Mouse (Mus musculus) gastrocnemius, adult 2 months (tissue): ENCODE measurements at regions not wholly inside any gene's neighbourhood (a gene's known extent, or its start where the extent isn't known, plus 50 kb on each side); places are given as distances from the start of the nearest gene placed in this dataset.

Source experiments
- DNase-seq: peaks from one replicate; pipeline ENCODE4 v3.0.0; 2022
- H3K27ac ChIP-seq: fragments of 200-600 bp; 2 replicates; pipeline ENCODE4 v1.8.1; 2022; ENCODE audit warnings: mild to moderate bottlenecking
- H3K4me3 ChIP-seq: fragments of 200-600 bp; 2 replicates; pipeline ENCODE4 v1.8.1; 2022; ENCODE audit warnings: mild to moderate bottlenecking, moderate library complexity
- CTCF ChIP-seq: fragments of 200-600 bp; IDR thresholded peaks from 2 replicates; pipeline ENCODE4 v1.8.1; 2022; ENCODE audit warnings: antibody characterized with exemption, mild to moderate bottlenecking, moderate library complexity
- intact Hi-C: fragments of 180-260 bp; cut with DNase I; formaldehyde crosslinking; loops from one replicate; pipeline ENCODE4 v1.15.1; 2025

DNA sequence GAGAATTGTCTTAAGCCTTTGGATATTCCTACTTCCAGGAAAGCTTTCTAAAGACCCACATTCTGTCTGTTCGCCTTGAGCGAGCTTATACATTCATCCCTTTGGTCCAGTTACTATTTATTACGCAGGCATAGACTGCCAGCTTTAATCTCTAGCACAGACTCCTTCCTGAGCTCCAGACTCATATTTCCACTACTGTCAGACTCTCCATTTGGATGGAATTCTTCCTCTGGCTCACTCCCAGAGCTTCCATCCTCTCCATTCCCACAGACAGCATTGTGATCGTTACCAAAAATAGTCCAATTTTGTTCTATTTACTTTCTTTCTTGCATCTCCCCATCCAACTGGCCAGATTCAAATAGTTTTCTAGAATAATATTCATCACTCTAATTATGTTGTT is 420.3 kb upstream of the Syt1 start:
- DNase-seq: no peak
- H3K27ac ChIP-seq: no peak overlapping the region
- TF ChIP-seq CTCF: no peak
- H3K4me3 ChIP-seq: no peak overlapping the region
- intact Hi-C loops: no loop called here

GRCm38 (mm10) chr10:109427878-109428277 is 417.1 kb upstream of the Syt1 start:
- Histone ChIP-seq H3K4me3 (no peak overlapping the region), H3K27ac (no peak overlapping the region)
- intact Hi-C loops: no loop called here
- no peak for TF ChIP-seq CTCF
- DNase-seq: no peak

GRCm38 (mm10) chr10:109407011-109407410 is 396.2 kb upstream of the Syt1 start:
- DNase-seq: no peak
- no peak for TF ChIP-seq CTCF
- intact Hi-C loops: no loop called here
- H3K27ac ChIP-seq: no peak overlapping the region
- H3K4me3 ChIP-seq: no peak overlapping the region

DNA sequence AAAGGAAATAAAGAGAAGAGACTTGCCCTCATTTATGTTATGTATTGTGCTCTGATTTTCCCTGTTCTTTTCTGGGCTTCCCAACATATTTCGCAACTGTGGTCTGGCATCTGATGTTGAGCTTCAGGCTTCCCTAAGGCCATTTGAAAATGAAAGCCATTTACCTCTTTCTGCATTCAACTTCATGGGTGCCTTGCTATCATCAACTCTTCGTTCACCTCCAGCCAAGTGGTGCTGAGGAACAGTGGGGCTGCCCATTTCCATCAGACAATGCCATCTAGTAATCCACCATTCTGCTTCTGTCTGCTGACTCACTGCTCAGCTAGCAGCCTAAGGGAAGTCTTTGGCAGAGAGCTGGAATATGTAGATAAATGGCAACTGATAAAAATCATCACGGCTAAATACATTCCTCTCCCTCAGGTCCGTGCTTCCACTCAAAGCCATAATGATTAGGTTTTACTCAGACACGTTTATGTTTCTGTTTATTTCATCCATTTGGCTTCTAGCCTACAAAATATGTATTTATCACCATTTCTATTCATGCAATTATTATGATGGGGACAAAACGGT is 394.4 kb upstream of the Syt1 start:
- TF ChIP-seq CTCF: no peak
- DNase-seq: no peak
- Histone ChIP-seq H3K4me3 (no peak overlapping the region), H3K27ac (no peak overlapping the region)
- intact Hi-C loops: no loop called here

GRCm38 (mm10) chr10:109383758-109384157 is 373.0 kb upstream of the Syt1 start:
- intact Hi-C loops: no loop called here

GRCm38 (mm10) chr10:109378846-109379245 is 368.1 kb upstream of the Syt1 start:
- no peak for TF ChIP-seq CTCF
- Histone ChIP-seq H3K27ac (no peak overlapping the region), H3K4me3 (no peak overlapping the region)
- intact Hi-C loops: no loop called here
- no peak for DNase-seq

More at GRCm38 (mm10) chr10:109383758-109384157, 373.0 kb upstream of the Syt1 start:
- H3K4me3 ChIP-seq: no peak overlapping the region
- no peak for DNase-seq
- no peak for TF ChIP-seq CTCF
- H3K27ac ChIP-seq: no peak overlapping the region

DNA sequence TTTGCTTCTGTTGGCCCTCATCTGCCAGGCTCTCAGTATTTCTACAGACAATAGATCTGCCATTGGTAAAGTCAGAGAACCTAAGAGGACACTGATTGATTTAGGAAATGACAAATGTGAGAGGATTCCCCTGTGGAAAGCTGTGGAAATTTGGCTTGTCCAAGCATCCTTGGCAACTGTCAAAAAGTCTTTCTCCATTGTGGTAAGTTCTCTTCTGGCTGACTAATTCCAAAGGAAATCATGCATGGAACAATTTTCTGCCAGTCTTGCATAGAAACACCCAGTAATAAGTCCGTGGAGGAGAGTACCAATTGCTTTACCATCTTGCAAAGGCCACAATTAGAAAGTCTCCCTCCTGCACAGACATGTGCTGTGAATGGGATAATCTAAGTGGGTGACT is 349.4 kb upstream of the Syt1 start:
- TF ChIP-seq CTCF: no peak
- Histone ChIP-seq H3K27ac (no peak overlapping the region), H3K4me3 (no peak overlapping the region)
- no peak for DNase-seq
- intact Hi-C loops: no loop called here

DNA sequence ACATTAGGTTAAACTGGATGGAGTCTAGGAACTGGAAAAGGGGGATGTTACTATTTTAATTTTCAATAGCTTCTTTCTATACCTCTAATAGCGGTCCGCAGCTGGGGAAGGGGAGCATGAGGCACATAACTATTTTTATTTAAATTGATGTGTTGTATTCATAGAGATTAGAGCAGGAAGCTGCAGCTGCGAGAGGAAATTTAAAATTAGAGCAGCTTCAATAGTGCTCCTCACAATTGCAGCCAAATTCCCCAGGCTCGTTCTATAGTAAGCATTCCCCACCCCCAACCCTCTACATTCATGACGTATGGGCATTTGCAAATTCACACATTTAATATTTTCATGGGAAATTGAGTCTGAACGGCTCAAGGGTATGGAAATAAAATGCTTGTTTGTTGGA is 348.0 kb upstream of the Syt1 start:
- TF ChIP-seq CTCF: no peak
- intact Hi-C loops: no loop called here
- H3K4me3 ChIP-seq: no peak overlapping the region
- no peak for DNase-seq
- no peak overlapping the region for H3K27ac ChIP-seq

- H3K27ac ChIP-seq: no peak overlapping the region
- no peak for DNase-seq
- no peak for TF ChIP-seq CTCF
- H3K4me3 ChIP-seq: no peak overlapping the region
- intact Hi-C loops: no loop called here
These were observed 322.1 kb upstream of the Syt1 start for GRCm38 (mm10) chr10:109332846-109333386.

- no peak for TF ChIP-seq CTCF
- no peak overlapping the region for H3K27ac ChIP-seq
- intact Hi-C loops: no loop called here
- no peak overlapping the region for H3K4me3 ChIP-seq
- DNase-seq: no peak
These were observed 298.5 kb upstream of the Syt1 start for GRCm38 (mm10) chr10:109309286-109309685.

GRCm38 (mm10) chr10:109300199-109300598 is 289.4 kb upstream of the Syt1 start:
- TF ChIP-seq CTCF: no peak

DNA sequence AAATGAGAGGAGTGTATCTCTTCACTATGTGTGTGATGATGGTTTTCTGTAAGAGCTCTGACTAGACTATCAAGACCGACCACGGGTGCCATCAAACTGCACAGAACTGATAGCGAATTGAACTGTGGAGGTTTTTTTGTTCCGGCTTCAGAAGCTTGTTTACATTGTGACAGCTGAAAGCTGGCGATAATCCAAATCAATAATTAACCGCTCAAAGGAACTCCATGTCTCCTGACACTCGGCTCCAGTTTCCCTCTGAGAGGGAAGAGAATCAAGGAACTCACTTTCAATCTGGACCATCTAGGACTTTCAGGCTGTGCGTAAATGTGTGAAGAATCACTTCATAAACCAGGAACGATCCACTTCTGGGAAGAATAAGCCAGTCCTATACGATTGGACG is 289.0 kb upstream of the Syt1 start:
- Histone ChIP-seq H3K4me3 (no peak overlapping the region), H3K27ac (no peak overlapping the region)
- DNase-seq: no peak
- intact Hi-C loops: no loop called here
- TF ChIP-seq CTCF: no peak

More at GRCm38 (mm10) chr10:109300199-109300598, 289.4 kb upstream of the Syt1 start:
- no peak for DNase-seq
- Histone ChIP-seq H3K27ac (no peak overlapping the region), H3K4me3 (no peak overlapping the region)
- intact Hi-C loops: no loop called here

DNA sequence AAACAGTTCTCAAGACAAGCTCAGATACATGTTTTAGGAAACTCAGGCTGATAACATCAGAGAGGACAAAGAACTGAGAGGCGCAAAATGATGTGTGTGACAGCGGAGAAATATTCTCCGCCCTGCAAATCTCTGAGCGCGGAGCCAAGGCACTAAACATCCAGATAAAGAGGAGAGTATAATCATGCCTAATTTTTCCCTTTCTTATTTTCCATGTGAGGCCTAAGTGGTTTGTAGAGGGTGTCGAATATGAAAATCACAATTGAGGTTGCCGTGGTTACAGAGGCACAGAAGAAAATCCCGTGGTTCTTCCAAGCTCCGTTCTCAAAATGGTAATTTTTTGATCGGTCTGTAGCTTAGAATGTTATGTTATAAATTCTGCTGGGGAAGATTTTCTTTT is 272.6 kb upstream of the Syt1 start:
- no peak overlapping the region for H3K27ac ChIP-seq
- no peak for DNase-seq
- no peak overlapping the region for H3K4me3 ChIP-seq
- intact Hi-C loops: no loop called here
- no peak for TF ChIP-seq CTCF

DNA sequence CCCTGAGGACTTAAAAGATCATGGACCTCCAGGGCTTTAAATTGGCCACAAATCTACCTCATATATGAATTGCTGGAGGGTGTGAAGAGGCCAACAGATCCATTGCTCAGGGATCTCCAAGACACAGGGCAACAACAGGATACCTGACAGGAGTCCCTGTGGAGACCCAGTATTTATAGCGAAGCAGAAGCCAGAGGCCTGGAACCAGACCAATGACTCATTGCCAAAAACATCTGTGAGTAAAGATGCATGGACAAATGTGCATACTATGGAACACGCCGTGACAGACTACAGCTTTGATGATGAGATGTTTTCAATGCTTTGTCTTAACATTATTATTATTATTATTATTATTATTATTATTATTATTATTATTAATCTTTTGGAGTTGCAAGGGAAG is 239.0 kb upstream of the Syt1 start:
- TF ChIP-seq CTCF: no peak
- no peak for DNase-seq
- intact Hi-C loops: no loop called here
- Histone ChIP-seq H3K4me3 (no peak overlapping the region), H3K27ac (no peak overlapping the region)
